Mouse (Mus musculus) cerebellum, adult 2 months (tissue): ENCODE data around the gene Hnrnpm.

Source experiments
- CTCF ChIP-seq: fragments of 200-500 bp; IDR thresholded peaks from 2 replicates; pipeline ENCODE4 v1.5.1; 2011; ENCODE audit warnings: low read depth, mild to moderate bottlenecking, control low read depth, low read length, moderate library complexity, borderline replicate concordance; ENCODE audit not compliant: insufficient read depth
- POLR2A ChIP-seq: fragments of 200-500 bp; IDR thresholded peaks from 2 replicates; pipeline ENCODE4 v1.6.1; 2011; ENCODE audit warnings: low read length, control low read depth, borderline replicate concordance; ENCODE audit not compliant: insufficient read depth

DNA sequence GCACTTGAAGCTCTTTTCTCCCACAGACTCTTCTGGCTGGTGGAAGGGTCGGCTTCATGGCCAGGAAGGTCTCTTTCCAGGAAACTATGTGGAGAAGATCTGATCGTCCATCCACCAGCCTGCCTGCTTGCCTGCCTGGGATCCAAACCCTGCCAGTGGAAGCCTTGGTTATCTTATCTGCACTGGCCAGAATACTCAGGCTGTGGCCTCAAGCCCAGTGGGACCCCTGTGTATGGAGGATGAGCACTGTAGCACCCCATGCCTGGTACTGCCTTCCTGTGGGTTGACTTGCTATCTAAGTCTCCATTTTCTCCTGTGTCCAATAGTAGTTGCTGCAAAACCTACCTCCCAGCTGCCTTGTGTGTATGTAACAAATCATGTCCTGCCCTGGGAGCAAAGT, 79.4 kb downstream of the Hnrnpm start:
- TF ChIP-seq POLR2A (no peak), CTCF (no peak)
